Mouse (Mus musculus) liver, adult 2 months (tissue): ENCODE measurements at regions not wholly inside any gene's neighbourhood (a gene's known extent, or its start where the extent isn't known, plus 50 kb on each side); places are given as distances from the start of the nearest gene placed in this dataset.

Source experiments
- DNase-seq: peaks from one replicate; pipeline ENCODE4 v3.0.0-alpha.2; 2011; ENCODE audit warnings: low read depth, low spot score; ENCODE audit errors: extremely low read depth
- H3K27ac ChIP-seq: fragments of 200-500 bp; replicated peaks from 2 replicates; pipeline ENCODE4 v1.5.1; 2012; ENCODE audit warnings: low read depth, mild to moderate bottlenecking, control low read depth, inconsistent platforms, low read length; ENCODE audit not compliant: insufficient read depth
- H3K27me3 ChIP-seq: fragments of 200-500 bp; 2 replicates; pipeline ENCODE4 v1.6.1; 2012; ENCODE audit warnings: mild to moderate bottlenecking, moderate library complexity, low read length, inconsistent platforms; ENCODE audit not compliant: control insufficient read depth, insufficient read depth
- H3K36me3 ChIP-seq: fragments of 200-500 bp; 2 replicates; pipeline ENCODE4 v1.6.1; 2012; ENCODE audit warnings: low read length, inconsistent platforms; ENCODE audit not compliant: control insufficient read depth, insufficient read depth
- H3K4me1 ChIP-seq: fragments of 200-500 bp; 2 replicates; pipeline ENCODE4 v1.6.1; 2011; ENCODE audit warnings: low read length; ENCODE audit not compliant: control insufficient read depth, insufficient read depth
- H3K4me3 ChIP-seq: fragments of 200-500 bp; 2 replicates; pipeline ENCODE4 v1.5.1; 2011; ENCODE audit warnings: low read depth, mild to moderate bottlenecking, control low read depth, low read length, moderate library complexity; ENCODE audit not compliant: insufficient read depth
- H3K79me2 ChIP-seq: fragments of 200-500 bp; 2 replicates; pipeline ENCODE4 v1.6.1; 2012; ENCODE audit warnings: inconsistent platforms, mild to moderate bottlenecking, low read length, moderate library complexity; ENCODE audit not compliant: control insufficient read depth, insufficient read depth
- H3K9ac ChIP-seq: fragments of 200-500 bp; 2 replicates; pipeline ENCODE4 v1.6.1; 2012; ENCODE audit warnings: low read depth, mild to moderate bottlenecking, control low read depth, inconsistent platforms, low read length
- CTCF ChIP-seq: fragments of 200-500 bp; IDR thresholded peaks from 2 replicates; pipeline ENCODE4 v1.5.1; 2011; ENCODE audit warnings: low read depth, low read length, control low read depth
- POLR2A ChIP-seq: fragments of 200-500 bp; IDR thresholded peaks from 2 replicates; pipeline ENCODE4 v1.6.1; 2011; ENCODE audit warnings: low read length, control low read depth; ENCODE audit not compliant: insufficient read depth; ENCODE audit errors: extremely low read depth
- WGBS: fragments of 180-500 bp; shearing (Covaris S2); methylation state at CpG from one replicate; pipeline ENCODE4 v1.1.7; 2018; 5-methylcytosine and 5-hydroxymethylcytosine counted together

DNA sequence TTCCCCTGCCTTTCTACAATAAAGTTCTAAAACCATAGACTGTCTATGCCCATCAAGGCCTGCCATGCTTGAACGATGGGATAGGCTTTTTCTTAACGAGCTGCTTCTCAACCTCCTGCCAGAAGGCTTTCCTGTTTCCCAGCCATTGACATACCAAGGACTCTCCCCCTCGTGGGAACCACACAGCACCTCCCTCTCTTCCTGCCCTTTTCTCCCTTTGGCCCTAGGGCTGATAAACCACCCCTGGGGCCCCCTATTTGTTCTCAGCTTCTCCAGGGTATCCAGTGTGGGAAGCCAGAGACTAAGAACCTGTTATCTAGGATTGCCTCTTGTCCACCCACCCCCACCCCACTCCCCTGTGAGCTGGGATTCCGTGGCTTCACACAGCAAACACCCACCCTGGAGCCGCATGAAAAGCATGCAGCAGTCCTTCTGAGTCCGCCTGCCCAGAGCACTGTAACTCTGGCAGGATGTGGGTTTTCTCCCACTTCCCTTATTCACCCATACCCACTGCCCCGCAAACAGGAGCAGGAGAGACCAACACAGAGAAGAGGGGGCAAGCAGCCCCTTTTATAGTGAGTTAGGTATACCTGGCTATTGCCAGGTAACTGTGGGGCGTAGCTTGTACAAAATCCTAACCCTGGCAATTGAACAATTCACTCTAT, 351.5 kb downstream of the Slc6a15 start:
- WGBS = 50% methylated on average over 8 of the region's 8 CpGs

DNA sequence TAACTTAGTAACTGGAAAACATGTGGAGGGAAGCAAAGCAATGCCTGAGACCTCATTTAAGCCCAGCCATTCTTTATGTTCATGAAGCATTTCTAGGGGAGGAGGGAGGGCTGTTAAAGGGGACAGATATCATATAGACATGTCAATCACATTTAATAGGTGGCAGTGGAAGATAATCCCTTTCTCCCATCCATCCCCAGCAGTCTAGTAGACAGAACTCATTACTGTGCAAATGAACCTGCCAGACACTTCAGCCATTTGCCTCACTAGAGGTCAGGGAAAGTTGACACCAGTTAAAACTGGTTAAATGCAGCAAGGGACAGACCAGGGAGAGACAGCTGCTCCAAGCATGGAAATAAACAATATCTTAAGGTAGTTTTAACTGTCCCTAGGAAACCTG, 359.1 kb downstream of the Slc6a15 start:
- no peak for TF ChIP-seq CTCF
- TF ChIP-seq POLR2A = no peak
- Histone ChIP-seq H3K4me3 (no peak overlapping the region), H3K27me3 (no peaks in the 10 kb centered on the region), H3K4me1 (no peaks in the 10 kb centered on the region), H3K79me2 (no peaks in the 10 kb centered on the region), H3K9ac (no peak overlapping the region), H3K36me3 (no peaks in the 10 kb centered on the region), H3K27ac (no peak overlapping the region)
- no peak for DNase-seq

More for the DNA sequence above, 351.5 kb downstream of the Slc6a15 start:
- no peaks in the 10 kb centered on the region for H3K79me2 ChIP-seq
- no peaks in the 10 kb centered on the region for H3K27me3 ChIP-seq
- no peak overlapping the region for H3K9ac ChIP-seq
- H3K27ac ChIP-seq = no peak overlapping the region
- DNase-seq = no peak
- no peaks in the 10 kb centered on the region for H3K4me1 ChIP-seq
- no peak for TF ChIP-seq POLR2A
- no peak for TF ChIP-seq CTCF
- no peak overlapping the region for H3K4me3 ChIP-seq
- no peaks in the 10 kb centered on the region for H3K36me3 ChIP-seq

DNA sequence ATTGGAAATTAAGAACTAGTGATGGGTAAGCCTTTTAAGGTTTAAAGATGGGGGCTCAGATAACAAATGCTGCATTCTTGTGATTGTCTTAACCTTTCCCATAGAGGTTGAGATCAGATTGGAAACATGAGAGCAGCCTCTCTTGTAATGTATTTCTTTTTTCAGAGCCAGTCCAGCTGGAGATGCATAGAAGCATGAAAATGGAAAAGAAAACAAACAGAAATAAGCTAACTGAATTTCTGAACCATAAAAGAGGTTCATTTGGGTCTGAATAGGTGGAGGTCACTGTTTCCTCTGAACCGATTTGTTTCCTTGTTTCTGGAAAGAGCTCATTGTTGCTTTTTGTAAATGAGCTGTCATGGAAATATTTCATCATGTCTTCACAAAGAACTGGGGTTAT, 363.9 kb downstream of the Slc6a15 start:
- H3K4me1 ChIP-seq = no peaks in the 10 kb centered on the region
- no peaks in the 10 kb centered on the region for H3K36me3 ChIP-seq

GRCm38 (mm10) chr10:103731981-103732380, 364.4 kb downstream of the Slc6a15 start:
- no peaks in the 10 kb centered on the region for H3K36me3 ChIP-seq
- no peak overlapping the region for H3K4me3 ChIP-seq
- H3K27ac ChIP-seq = no peak overlapping the region
- no peak for DNase-seq
- WGBS = 56% methylated on average over 5 of the region's 5 CpGs
- no peak for TF ChIP-seq CTCF
- TF ChIP-seq POLR2A = no peak
- no peaks in the 10 kb centered on the region for H3K27me3 ChIP-seq
- no peaks in the 10 kb centered on the region for H3K4me1 ChIP-seq
- H3K9ac ChIP-seq = no peak overlapping the region
- H3K79me2 ChIP-seq = no peaks in the 10 kb centered on the region

More for the DNA sequence above, 363.9 kb downstream of the Slc6a15 start:
- TF ChIP-seq POLR2A (no peak), CTCF (no peak)
- Histone ChIP-seq H3K4me3 (no peak overlapping the region), H3K9ac (no peak overlapping the region), H3K27ac (no peak overlapping the region), H3K79me2 (no peaks in the 10 kb centered on the region), H3K27me3 (no peaks in the 10 kb centered on the region)
- WGBS = 61% methylated on average over 1 of the region's 1 CpGs
- DNase-seq = no peak

DNA sequence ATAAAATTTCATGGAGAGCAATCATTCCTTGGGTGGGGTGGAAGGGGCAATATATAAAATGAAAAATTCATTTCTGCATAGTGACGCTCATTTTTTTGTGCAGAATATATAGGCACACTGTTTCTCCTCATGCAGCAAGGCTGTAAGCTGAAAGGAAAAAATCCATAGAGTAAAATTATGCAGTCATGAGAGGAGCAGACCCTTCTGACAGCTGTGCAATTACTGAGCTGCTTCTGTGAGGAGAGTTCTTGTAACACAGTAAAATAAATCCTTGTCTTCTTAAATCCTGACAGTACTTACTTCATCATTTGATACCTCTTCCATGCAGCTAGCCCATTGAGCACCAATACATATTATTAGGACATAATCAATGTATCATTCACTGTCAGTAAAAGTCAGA, 362.7 kb upstream of the Gm21293 start:
- no peaks in the 10 kb centered on the region for H3K27me3 ChIP-seq
- 88% methylated on average over 1 of the region's 1 CpGs for WGBS

GRCm38 (mm10) chr10:103784920-103785319, 357.9 kb upstream of the Gm21293 start:
- Histone ChIP-seq H3K4me1 (no peaks in the 10 kb centered on the region), H3K4me3 (no peak overlapping the region), H3K27me3 (no peaks in the 10 kb centered on the region), H3K27ac (no peak overlapping the region), H3K36me3 (no peaks in the 10 kb centered on the region), H3K9ac (no peak overlapping the region), H3K79me2 (no peaks in the 10 kb centered on the region)
- no peak for TF ChIP-seq POLR2A
- no peak for TF ChIP-seq CTCF
- DNase-seq = no peak

More for the DNA sequence above, 362.7 kb upstream of the Gm21293 start:
- Histone ChIP-seq H3K9ac (no peak overlapping the region), H3K27ac (no peak overlapping the region), H3K79me2 (no peaks in the 10 kb centered on the region), H3K36me3 (no peaks in the 10 kb centered on the region), H3K4me1 (no peaks in the 10 kb centered on the region), H3K4me3 (no peak overlapping the region)
- DNase-seq = no peak
- TF ChIP-seq CTCF (no peak), POLR2A (no peak)
